Mouse (Mus musculus): Measurements from ENCODE around the gene Loxl3. TPM values are rescaled to one million over a fixed set of nuclear protein-coding genes. Genes with fewer than 3 reads are reported as not detected.
A peak's percentile ranks its signal among the peaks of the same experiment; 100 is the strongest.

The Loxl3 gene
- polyA plus RNA-seq, 1 experiment from 2014 or later, result 20.9 TPM

DNA sequence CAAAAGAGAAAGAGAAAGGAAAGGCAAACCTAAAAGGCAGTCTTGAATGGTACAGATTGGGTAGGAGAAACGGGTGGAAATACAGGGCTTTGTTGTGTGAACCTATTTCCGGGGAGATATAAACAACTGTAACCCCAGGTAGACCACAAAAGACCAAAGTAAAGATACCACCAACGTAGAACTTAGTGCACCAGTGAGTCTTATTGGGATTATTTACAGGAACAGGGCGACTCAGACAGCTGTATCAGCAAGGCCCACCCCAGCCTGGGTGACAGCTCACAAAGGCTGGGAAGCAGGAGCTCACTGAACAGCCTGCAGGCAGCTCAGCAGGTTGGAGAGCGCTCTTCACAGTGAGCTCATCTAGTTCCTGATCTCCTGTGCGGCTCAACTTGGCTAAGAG lies 62.0 kb downstream of the Loxl3 start:
- Histone ChIP-seq H3K9me3 (no peaks in the 10 kb centered on the region), H3K27ac (no peak overlapping the region), H3K36me3 (no peaks in the 10 kb centered on the region), H3K4me3 (no peak overlapping the region), H3K27me3 (peaks cover 41% of the 10 kb centered on the region), H3K4me2 (no peak overlapping the region), H3K9ac (no peak overlapping the region), H3K4me1 (peaks cover 3% of the 10 kb centered on the region; the same call in 1 of the 2 replicates)
- WGBS, result 42% methylated on average over 6 of the region's 6 CpGs
- no peak for ATAC-seq (ENCODE audit: insufficient number of reproducible peaks, insufficient read depth, low FRiP score, low TSS enrichment, low read depth)

DNA sequence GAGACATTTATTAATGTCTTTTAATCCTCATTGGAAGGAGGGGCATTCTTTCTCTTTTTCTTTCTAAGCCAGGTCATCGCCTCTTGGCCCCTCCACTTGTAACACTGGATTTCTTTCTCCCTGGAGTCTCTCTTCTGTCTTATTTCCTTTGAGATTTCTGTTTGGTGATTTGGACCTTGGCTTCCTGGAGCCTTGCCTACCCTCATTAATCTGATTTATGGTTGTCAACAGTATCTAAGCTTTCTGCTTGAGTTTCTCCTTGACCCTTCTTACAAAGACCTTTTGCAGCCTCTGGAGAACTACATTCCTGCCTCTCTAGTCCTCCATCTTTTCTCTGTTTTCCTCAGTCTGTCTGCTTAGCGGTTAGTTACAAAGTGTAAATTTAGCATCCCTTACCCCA lies 64.4 kb downstream of the Loxl3 start:
- H3K36me3 ChIP-seq, result no peaks in the 10 kb centered on the region
- WGBS, result 70% methylated on average over 2 of the region's 2 CpGs
- H3K9me3 ChIP-seq, result no peaks in the 10 kb centered on the region
- no peak overlapping the region for H3K4me2 ChIP-seq
- ATAC-seq (ENCODE audit: insufficient number of reproducible peaks, insufficient read depth, low FRiP score, low TSS enrichment, low read depth), result no peak
- no peak overlapping the region for H3K27ac ChIP-seq
- H3K4me3 ChIP-seq, result no peak overlapping the region
- peaks cover 22% of the 10 kb centered on the region for H3K27me3 ChIP-seq
- H3K9ac ChIP-seq, result no peak overlapping the region
- peaks cover 19% of the 10 kb centered on the region for H3K4me1 ChIP-seq

DNA sequence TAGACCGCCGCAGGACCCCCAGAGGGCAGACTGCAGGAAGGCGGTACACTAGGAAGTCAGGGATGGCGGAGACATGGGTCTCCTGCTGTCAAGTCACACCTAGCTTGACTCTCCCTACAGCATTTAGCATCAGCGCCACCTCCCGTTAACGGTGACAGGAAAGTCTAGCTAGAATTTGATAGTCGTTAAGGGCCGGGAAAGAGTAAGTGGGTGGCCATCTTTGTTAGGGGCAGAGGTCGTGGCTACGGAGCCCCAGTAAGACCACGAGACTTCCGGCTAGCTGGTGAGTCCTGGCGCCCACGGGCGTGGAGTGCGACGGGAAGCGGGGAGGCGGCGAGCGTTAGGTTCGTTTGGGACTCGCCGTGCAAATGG lies 67.3 kb downstream of the Loxl3 start, which contains the start of the genes Ccdc142 and Gm42688:
TSS of gene Ccdc142 (plus strand) at position 286 of the 372 bp plus-strand sequence.
TSS of gene Gm42688 (plus strand) at position 302 of the 372 bp plus-strand sequence.
- H3K27ac ChIP-seq, result peak within 1 kb of the TSS; percentile 84
- peak within 1 kb of the TSS; percentile 87 for H3K9ac ChIP-seq
- H3K27me3 ChIP-seq, result peaks cover 9% of the 10 kb centered on the region
- no peaks in the 10 kb centered on the region for H3K9me3 ChIP-seq
- peak; percentile 84 for ATAC-seq (ENCODE audit: insufficient number of reproducible peaks, insufficient read depth, low FRiP score, low TSS enrichment, low read depth)
- peak within 1 kb of the TSS; percentile 75 for H3K4me3 ChIP-seq
- 0 out of 2 replicates have a peak, but pooled peaks cover 3% of the 10 kb centered on the region for H3K36me3 ChIP-seq
- peak within 1 kb of the TSS; percentile 99 for H3K4me2 ChIP-seq
- peaks cover 21% of the 10 kb centered on the region for H3K4me1 ChIP-seq
- 0% methylated on average over 25 of the region's 25 CpGs for WGBS

GRCm38 (mm10) chr6:83101688-83102556 lies 67.9 kb downstream of the Loxl3 start:
- WGBS, result under 1% methylated on average over 74 of the region's 74 CpGs

More at GRCm38 (mm10) chr6:83101688-83102556, 67.9 kb downstream of the Loxl3 start:
- Histone ChIP-seq H3K9me3 (no peaks in the 10 kb centered on the region), H3K27ac (peak overlapping the region; percentile 84), H3K36me3 (peaks cover 8% of the 10 kb centered on the region; the same call in 1 of the 2 replicates), H3K4me1 (peaks cover 21% of the 10 kb centered on the region), H3K4me2 (peak overlapping the region; percentile 99), H3K27me3 (peaks cover 8% of the 10 kb centered on the region), H3K9ac (peak overlapping the region; percentile 87), H3K4me3 (peak overlapping the region; percentile 75)
- peak; percentile 70 for ATAC-seq (ENCODE audit: insufficient number of reproducible peaks, insufficient read depth, low FRiP score, low TSS enrichment, low read depth)

MicroRNAs within 50 kb of the gene (microRNA counts, 519-probe panel; counts per million panel counts)
- 236 counts per million, percentile 44 among the panel's probes with 10 or more counts for microRNA mmu-miR-3470a+mmu-miR-3470b

Small RNAs within 50 kb of the gene (microRNA-seq; reads per million reads assigned to microRNA genes)
- not detected for gene Mir3470a
- not detected for gene Mir7040

Other genes with a start within 250 kb of the Loxl3 start
- 6.5 and 7.2 TPM in 2 replicates for gene Sema4f, start 94.4 kb upstream of the Loxl3 start, polyA plus RNA-seq (2015; fragmentation: Nextera tagmentation; extraction: Ambion mirVana)
- 0.25 and 0.88 TPM in 2 replicates for gene M1ap, start 87.3 kb upstream of the Loxl3 start, polyA plus RNA-seq (2015; fragmentation: Nextera tagmentation; extraction: Ambion mirVana)
- 11.5 and 12.8 TPM in 2 replicates for gene Dok1, start 702 bp upstream of the Loxl3 start, polyA plus RNA-seq (2015; fragmentation: Nextera tagmentation; extraction: Ambion mirVana)
- 177 and 206 TPM in 2 replicates for gene Aup1, start 20.3 kb downstream of the Loxl3 start, polyA plus RNA-seq (2015; fragmentation: Nextera tagmentation; extraction: Ambion mirVana)
- 72.6 and 75.4 TPM in 2 replicates for gene Htra2, start 21.1 kb downstream of the Loxl3 start, polyA plus RNA-seq (2015; fragmentation: Nextera tagmentation; extraction: Ambion mirVana)
- 1.3 TPM in 2 replicates for gene Dqx1, start 23.7 kb downstream of the Loxl3 start, polyA plus RNA-seq (2015; fragmentation: Nextera tagmentation; extraction: Ambion mirVana)
- gene Tlx2, start 36.1 kb downstream of the Loxl3 start, polyA plus RNA-seq (2015; fragmentation: Nextera tagmentation; extraction: Ambion mirVana), result 0.31 and 0.67 TPM in 2 replicates
- 44.3 and 47.5 TPM in 2 replicates for gene Pcgf1, start 43.7 kb downstream of the Loxl3 start, polyA plus RNA-seq (2015; fragmentation: Nextera tagmentation; extraction: Ambion mirVana)
- gene Lbx2, start 52.2 kb downstream of the Loxl3 start, polyA plus RNA-seq (2015; fragmentation: Nextera tagmentation; extraction: Ambion mirVana), result 0.27 and 0.56 TPM in 2 replicates
- 2.9 and 3.5 TPM in 2 replicates for gene Ccdc142, start 67.4 kb downstream of the Loxl3 start, polyA plus RNA-seq (2015; fragmentation: Nextera tagmentation; extraction: Ambion mirVana)
- gene Gm42688, start 67.4 kb downstream of the Loxl3 start, polyA plus RNA-seq (2015; fragmentation: Nextera tagmentation; extraction: Ambion mirVana), result 3.3 and 3.5 TPM in 2 replicates
- 137 and 151 TPM in 2 replicates for gene Mrpl53, start 74.9 kb downstream of the Loxl3 start, polyA plus RNA-seq (2015; fragmentation: Nextera tagmentation; extraction: Ambion mirVana)
- 45.0 and 45.6 TPM in 2 replicates for gene Mogs, start 81.3 kb downstream of the Loxl3 start, polyA plus RNA-seq (2015; fragmentation: Nextera tagmentation; extraction: Ambion mirVana)
- 144 and 172 TPM in 2 replicates for gene Wbp1, start 87.4 kb downstream of the Loxl3 start, polyA plus RNA-seq (2015; fragmentation: Nextera tagmentation; extraction: Ambion mirVana)
- gene Ino80b, start 91.3 kb downstream of the Loxl3 start, polyA plus RNA-seq (2015; fragmentation: Nextera tagmentation; extraction: Ambion mirVana), result 13.2 and 13.9 TPM in 2 replicates
- 46.7 and 51.8 TPM in 2 replicates for gene Rtkn, start 101.3 kb downstream of the Loxl3 start, polyA plus RNA-seq (2015; fragmentation: Nextera tagmentation; extraction: Ambion mirVana)
- 7.1 and 7.9 TPM in 2 replicates for gene Wdr54, start 122.2 kb downstream of the Loxl3 start, polyA plus RNA-seq (2015; fragmentation: Nextera tagmentation; extraction: Ambion mirVana)
- 2.0 and 2.8 TPM in 2 replicates for gene 1700003E16Rik, start 122.2 kb downstream of the Loxl3 start, polyA plus RNA-seq (2015; fragmentation: Nextera tagmentation; extraction: Ambion mirVana)
- gene Dctn1, start 131.7 kb downstream of the Loxl3 start, polyA plus RNA-seq (2015; fragmentation: Nextera tagmentation; extraction: Ambion mirVana), result 87.7 and 90.0 TPM in 2 replicates
- 0.15 and 0.20 TPM in 2 replicates for gene Slc4a5, start 185.7 kb downstream of the Loxl3 start, polyA plus RNA-seq (2015; fragmentation: Nextera tagmentation; extraction: Ambion mirVana)

All from embryonic facial prominence, embryonic 13.5 days (tissue).